Mouse (Mus musculus): ENCODE measurements around the gene Hsf5. TPM values are rescaled to one million over a fixed set of nuclear protein-coding genes. Genes with fewer than 3 reads are reported as not detected.
A peak's percentile ranks its signal among the peaks of the same experiment; 100 is the strongest.

Gene Hsf5
- polyA plus RNA-seq, 1 experiment from 2014 or later: 0.14 TPM

DNA sequence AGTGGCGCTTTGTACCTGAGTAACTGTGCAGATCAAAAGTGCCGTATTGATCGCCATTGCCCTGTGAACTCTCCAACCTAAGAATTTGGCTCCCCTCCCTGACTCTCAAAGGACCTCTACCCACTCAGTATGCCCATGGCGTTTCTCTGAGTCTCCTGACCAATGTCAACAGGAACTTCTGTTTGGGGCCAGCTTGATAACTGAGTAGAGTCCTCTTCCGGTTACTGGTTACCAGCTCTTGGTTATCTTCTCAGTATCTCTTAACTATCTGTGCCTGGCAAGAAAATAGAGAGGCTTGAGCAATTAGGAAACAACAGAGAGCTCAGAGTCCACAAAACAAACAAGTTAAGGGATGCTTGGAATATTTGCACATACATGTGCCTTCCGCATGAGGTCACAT lies 84.1 kb downstream of the Hsf5 start:
- H3K4me2 ChIP-seq (ENCODE audit: low read depth, low read length): no peak overlapping the region
- H3K27ac ChIP-seq (ENCODE audit: low read length): no peak overlapping the region
- H3K9ac ChIP-seq (ENCODE audit: low read length): no peak overlapping the region
- no peaks in the 10 kb centered on the region for H3K27me3 ChIP-seq (ENCODE audit: control insufficient read depth, insufficient read depth, low read length)
- no peaks in the 10 kb centered on the region for H3K9me3 ChIP-seq (replicated peaks; ENCODE audit: control insufficient read depth, low read length)
- peaks cover 6% of the 10 kb centered on the region; the same call in 1 of the 2 replicates for H3K4me1 ChIP-seq (ENCODE audit: control insufficient read depth, insufficient read depth, low read length)
- WGBS: 60% methylated on average over 6 of the region's 6 CpGs
- H3K4me3 ChIP-seq (replicated peaks; ENCODE audit: low read length): no peak overlapping the region
- no peaks in the 10 kb centered on the region for H3K36me3 ChIP-seq (ENCODE audit: control insufficient read depth, insufficient read depth, low read length)
- no peak for ATAC-seq (ENCODE audit: insufficient read depth, low FRiP score)

DNA sequence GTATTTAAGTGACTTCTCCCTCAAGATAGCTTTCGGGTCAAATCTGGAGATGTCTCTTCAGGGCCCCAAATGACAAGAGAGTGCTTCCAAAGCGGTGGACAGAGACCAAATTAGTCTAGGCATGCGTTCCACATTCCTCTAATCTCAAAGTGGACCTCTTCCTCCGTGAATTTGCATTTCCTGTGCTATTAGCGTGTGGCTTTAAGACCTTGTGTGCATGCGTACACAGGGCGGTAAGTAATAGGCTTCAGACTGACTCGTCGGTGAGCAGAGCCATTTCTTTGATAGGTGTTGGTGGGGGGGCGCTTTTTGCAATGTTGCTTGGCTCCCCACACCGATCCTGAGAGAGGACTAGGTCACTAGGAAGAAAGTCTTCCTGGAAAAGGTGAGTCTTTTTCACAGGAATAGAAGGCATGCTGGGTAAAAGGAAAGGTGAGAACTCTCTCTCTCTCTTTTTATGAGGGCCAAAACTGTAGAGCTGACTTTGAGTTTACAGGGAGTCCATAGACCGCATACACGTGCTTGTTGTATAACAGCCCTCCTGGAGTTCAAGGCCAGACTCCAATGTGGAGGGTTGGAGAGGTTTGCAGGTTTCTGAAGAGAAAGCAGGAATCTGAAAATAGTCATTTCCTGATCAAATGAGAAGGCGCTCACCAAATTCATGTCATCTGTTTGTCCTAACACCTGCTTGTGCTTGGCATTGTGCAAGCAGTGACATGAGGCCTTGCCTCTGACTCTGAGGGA lies 85.1 kb downstream of the Hsf5 start:
- no peaks in the 10 kb centered on the region for H3K36me3 ChIP-seq (ENCODE audit: control insufficient read depth, insufficient read depth, low read length)
- H3K4me1 ChIP-seq (ENCODE audit: control insufficient read depth, insufficient read depth, low read length): peaks cover 6% of the 10 kb centered on the region; the same call in 1 of the 2 replicates
- H3K9ac ChIP-seq (ENCODE audit: low read length): no peak overlapping the region
- no peaks in the 10 kb centered on the region for H3K27me3 ChIP-seq (ENCODE audit: control insufficient read depth, insufficient read depth, low read length)
- H3K4me3 ChIP-seq (replicated peaks; ENCODE audit: low read length): no peak overlapping the region
- peak overlapping the region; percentile 10; the same call in 1 of the 2 replicates for H3K27ac ChIP-seq (ENCODE audit: low read length)
- no peak overlapping the region for H3K4me2 ChIP-seq (ENCODE audit: low read depth, low read length)
- no peaks in the 10 kb centered on the region for H3K9me3 ChIP-seq (replicated peaks; ENCODE audit: control insufficient read depth, low read length)
- ATAC-seq (ENCODE audit: insufficient read depth, low FRiP score): no peak
- WGBS: 67% methylated on average over 14 of the region's 14 CpGs

DNA sequence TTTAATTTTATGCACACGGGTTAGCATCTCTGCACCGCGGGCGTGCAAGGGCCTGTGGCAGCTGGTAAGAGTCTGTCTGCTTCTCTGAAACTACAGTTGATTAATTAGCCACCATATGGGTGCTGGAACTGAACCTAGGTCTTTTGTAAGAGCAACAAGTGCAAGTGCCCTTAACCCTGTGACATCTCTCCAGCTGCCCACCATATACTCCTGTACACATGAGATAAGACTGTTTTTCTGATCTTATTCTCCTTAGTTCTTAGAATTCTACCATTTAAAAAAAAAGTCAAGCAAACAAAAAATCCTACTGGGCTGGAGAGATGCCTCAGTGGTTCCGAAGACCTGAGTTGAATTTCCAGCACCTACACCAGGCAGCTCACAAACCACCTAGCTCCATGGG lies 86.7 kb downstream of the Hsf5 start:
- no peak overlapping the region for H3K9ac ChIP-seq (ENCODE audit: low read length)
- H3K9me3 ChIP-seq (replicated peaks; ENCODE audit: control insufficient read depth, low read length): no peaks in the 10 kb centered on the region
- no peaks in the 10 kb centered on the region for H3K27me3 ChIP-seq (ENCODE audit: control insufficient read depth, insufficient read depth, low read length)
- no peak overlapping the region for H3K4me2 ChIP-seq (ENCODE audit: low read depth, low read length)
- no peak overlapping the region for H3K4me3 ChIP-seq (replicated peaks; ENCODE audit: low read length)
- H3K36me3 ChIP-seq (ENCODE audit: control insufficient read depth, insufficient read depth, low read length): no peaks in the 10 kb centered on the region
- no peak for ATAC-seq (ENCODE audit: insufficient read depth, low FRiP score)
- H3K4me1 ChIP-seq (ENCODE audit: control insufficient read depth, insufficient read depth, low read length): peaks cover 6% of the 10 kb centered on the region; the same call in 1 of the 2 replicates
- 72% methylated on average over 5 of the region's 5 CpGs for WGBS
- H3K27ac ChIP-seq (ENCODE audit: low read length): peak overlapping the region; percentile 7; the same call in 1 of the 2 replicates

DNA sequence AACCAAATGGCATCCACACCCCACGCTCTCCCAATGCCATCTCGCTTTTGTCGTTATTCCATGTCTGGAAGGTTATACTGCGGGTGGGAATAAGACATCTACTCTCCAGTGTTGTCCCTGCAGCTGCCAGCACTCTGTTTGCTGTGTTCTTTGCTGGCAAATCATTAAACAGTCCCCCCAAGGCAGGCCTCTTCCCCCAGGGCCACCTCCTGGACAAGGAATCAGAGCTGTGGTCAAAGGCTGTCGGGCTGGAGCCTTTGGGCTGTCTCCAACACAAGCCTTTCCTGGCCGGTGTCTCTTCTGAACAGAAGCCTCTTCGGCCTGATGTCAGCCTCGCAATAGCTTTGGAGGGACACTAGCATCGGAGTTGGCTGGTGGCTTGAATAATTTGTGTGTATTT lies 87.3 kb downstream of the Hsf5 start:
- H3K36me3 ChIP-seq (ENCODE audit: control insufficient read depth, insufficient read depth, low read length): no peaks in the 10 kb centered on the region
- peak overlapping the region; percentile 6; the same call in 1 of the 2 replicates for H3K4me2 ChIP-seq (ENCODE audit: low read depth, low read length)
- no peak; the same call in 1 of the 2 replicates for ATAC-seq (ENCODE audit: insufficient read depth, low FRiP score)
- H3K27ac ChIP-seq (ENCODE audit: low read length): peak overlapping the region; percentile 7
- WGBS: 60% methylated on average over 9 of the region's 9 CpGs
- peaks cover 11% of the 10 kb centered on the region for H3K4me1 ChIP-seq (ENCODE audit: control insufficient read depth, insufficient read depth, low read length)
- H3K9me3 ChIP-seq (replicated peaks; ENCODE audit: control insufficient read depth, low read length): no peaks in the 10 kb centered on the region
- H3K27me3 ChIP-seq (ENCODE audit: control insufficient read depth, insufficient read depth, low read length): no peaks in the 10 kb centered on the region
- H3K4me3 ChIP-seq (replicated peaks; ENCODE audit: low read length): no peak overlapping the region
- H3K9ac ChIP-seq (ENCODE audit: low read length): 0 out of 2 replicates have a peak overlapping the region, but pooled peaks have one; percentile 16

DNA sequence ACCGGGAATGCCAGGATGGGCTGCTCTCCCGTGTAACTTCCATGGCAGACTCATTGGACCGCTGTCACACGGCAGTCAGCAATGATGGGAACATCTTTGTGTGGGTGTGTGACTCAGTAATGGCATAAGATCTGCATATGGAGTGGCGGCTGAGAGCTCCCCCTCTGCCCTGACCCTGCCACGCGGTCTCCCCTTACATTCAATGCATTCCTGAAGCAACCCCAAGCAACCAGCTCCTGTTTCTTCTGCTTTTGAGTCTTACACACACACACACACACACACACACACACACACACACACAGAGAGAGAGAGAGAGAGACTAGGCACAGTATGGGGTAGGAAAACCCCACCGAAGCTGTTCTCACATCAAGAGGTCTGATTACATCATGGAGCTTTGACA lies 90.6 kb downstream of the Hsf5 start:
- H3K4me1 ChIP-seq (ENCODE audit: control insufficient read depth, insufficient read depth, low read length): peaks cover 25% of the 10 kb centered on the region
- 56% methylated on average over 8 of the region's 8 CpGs for WGBS
- H3K9ac ChIP-seq (ENCODE audit: low read length): no peak overlapping the region
- H3K36me3 ChIP-seq (ENCODE audit: control insufficient read depth, insufficient read depth, low read length): no peaks in the 10 kb centered on the region
- no peak overlapping the region for H3K27ac ChIP-seq (ENCODE audit: low read length)
- no peaks in the 10 kb centered on the region for H3K27me3 ChIP-seq (ENCODE audit: control insufficient read depth, insufficient read depth, low read length)
- no peak overlapping the region for H3K4me2 ChIP-seq (ENCODE audit: low read depth, low read length)
- no peak for ATAC-seq (ENCODE audit: insufficient read depth, low FRiP score)
- no peak overlapping the region for H3K4me3 ChIP-seq (replicated peaks; ENCODE audit: low read length)
- no peaks in the 10 kb centered on the region for H3K9me3 ChIP-seq (replicated peaks; ENCODE audit: control insufficient read depth, low read length)

DNA sequence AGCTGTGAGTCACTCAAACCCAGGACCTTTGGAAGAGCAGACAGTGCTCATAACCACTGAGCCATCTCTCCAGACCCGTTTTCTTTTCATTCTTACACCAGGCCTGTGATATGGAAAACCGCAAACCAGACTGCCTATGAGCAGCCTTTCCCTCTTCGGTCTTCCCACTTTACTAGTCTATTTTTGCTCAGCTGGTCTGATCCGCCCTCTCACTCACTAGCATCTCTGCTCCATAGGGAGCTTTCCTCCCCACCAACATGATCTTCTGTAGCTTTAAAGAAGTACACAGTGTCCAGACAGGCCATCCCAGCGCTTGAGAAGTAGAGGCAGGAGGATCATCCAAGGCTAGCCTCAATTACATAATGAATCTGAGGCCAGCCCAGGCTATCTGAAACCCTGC lies 92.0 kb downstream of the Hsf5 start:
- Histone ChIP-seq H3K9me3 (replicated peaks; ENCODE audit: control insufficient read depth, low read length) (no peaks in the 10 kb centered on the region), H3K27me3 (ENCODE audit: control insufficient read depth, insufficient read depth, low read length) (no peaks in the 10 kb centered on the region), H3K27ac (ENCODE audit: low read length) (peak overlapping the region; percentile 94), H3K4me3 (replicated peaks; ENCODE audit: low read length) (no peak overlapping the region), H3K4me2 (ENCODE audit: low read depth, low read length) (peak overlapping the region; percentile 55), H3K9ac (ENCODE audit: low read length) (no peak overlapping the region; the same call in 1 of the 2 replicates), H3K36me3 (ENCODE audit: control insufficient read depth, insufficient read depth, low read length) (no peaks in the 10 kb centered on the region), H3K4me1 (ENCODE audit: control insufficient read depth, insufficient read depth, low read length) (peaks cover 23% of the 10 kb centered on the region)
- no peak for ATAC-seq (ENCODE audit: insufficient read depth, low FRiP score)
- WGBS: 74% methylated on average over 5 of the region's 5 CpGs

Other genes with a start within 250 kb of the Hsf5 start
- gene Rad51c, start 212.2 kb upstream of the Hsf5 start, polyA plus RNA-seq (2015; fragmentation: Nextera tagmentation; extraction: Ambion mirVana): 6.3 and 7.1 TPM in 2 replicates
- gene Tex14, start 212.1 kb upstream of the Hsf5 start, polyA plus RNA-seq (2015; fragmentation: Nextera tagmentation; extraction: Ambion mirVana): 0.36 and 1.0 TPM in 2 replicates
- not detected in 2 replicates for gene Gm11492, start 50.5 kb upstream of the Hsf5 start, polyA plus RNA-seq (2015; fragmentation: Nextera tagmentation; extraction: Ambion mirVana)
- gene Sept4, start 48.3 kb upstream of the Hsf5 start, polyA plus RNA-seq (2015; fragmentation: Nextera tagmentation; extraction: Ambion mirVana): 25.1 and 26.7 TPM in 2 replicates
- gene Mtmr4, start 25.0 kb upstream of the Hsf5 start, polyA plus RNA-seq (2015; fragmentation: Nextera tagmentation; extraction: Ambion mirVana): 27.0 and 28.6 TPM in 2 replicates
- gene Rnf43, start 45.6 kb downstream of the Hsf5 start, polyA plus RNA-seq (2015; fragmentation: Nextera tagmentation; extraction: Ambion mirVana): 14.7 and 16.9 TPM in 2 replicates
- gene Supt4a, start 120.4 kb downstream of the Hsf5 start, polyA plus RNA-seq (2015; fragmentation: Nextera tagmentation; extraction: Ambion mirVana): 116 and 119 TPM in 2 replicates
- gene Tspoap1, start 143.4 kb downstream of the Hsf5 start, polyA plus RNA-seq (2015; fragmentation: Nextera tagmentation; extraction: Ambion mirVana): 1.5 and 1.7 TPM in 2 replicates
- 17.4 and 19.0 TPM in 2 replicates for gene Mpo, start 176.4 kb downstream of the Hsf5 start, polyA plus RNA-seq (2015; fragmentation: Nextera tagmentation; extraction: Ambion mirVana)
- 0.25 and 0.41 TPM in 2 replicates for gene Lpo, start 211.1 kb downstream of the Hsf5 start, polyA plus RNA-seq (2015; fragmentation: Nextera tagmentation; extraction: Ambion mirVana)
- gene Mks1, start 236.1 kb downstream of the Hsf5 start, polyA plus RNA-seq (2015; fragmentation: Nextera tagmentation; extraction: Ambion mirVana): 12.5 and 14.3 TPM in 2 replicates